Comparison of ENCODE assay signal across 8 mouse cellular contexts in genomic region chr1:120119389-120119788, GRCm38 (mm10). TPM values are rescaled to one million over a fixed set of nuclear protein-coding genes. Genes with fewer than 3 reads are reported as not detected.
DNase-seq lines count a peak whose midpoint lies in the region; ATAC-seq and TF ChIP-seq lines count a peak whose summit lies in the region.

No protein-coding gene starts in this region.

- no peak for TF ChIP-seq CTCF in heart, adult 2 months (IDR thresholded peaks at IDR 0.05)
- no peak for TF ChIP-seq CTCF in G1E (IDR thresholded peaks at IDR 0.05; ENCODE audit: low read depth, low read length)
- TF ChIP-seq CTCF in liver, embryonic 14.5 days (IDR thresholded peaks at IDR 0.05; ENCODE audit: low read depth): no peak

- DNase-seq in heart, adult 2 months: no peak
- DNase-seq in heart, postnatal 25 days (ENCODE audit: low spot score): no peak
- no peak for DNase-seq in G1E (ENCODE audit: low spot score)
- no peak for DNase-seq in liver, embryonic 14.5 days (ENCODE audit: low read depth in 3 of 3, low spot score in 3 of 3)
- no peak for DNase-seq in urinary bladder, postnatal 36 days (ENCODE audit: low spot score in 2 of 2)
- no peak for DNase-seq in left cerebral cortex, adult 18-20 months (ENCODE audit: low spot score in 2 of 2)

- H3K4me2 ChIP-seq in forebrain, embryonic 15.5 days (replicated peaks): peak overlapping the region; percentile 72
- H3K4me2 ChIP-seq in liver, embryonic 14.5 days (ENCODE audit: low read depth): peak overlapping the region; percentile 98

- peaks cover 4% of the 10 kb centered on the region for H3K36me3 ChIP-seq in heart, adult 2 months (ENCODE audit: control insufficient read depth, insufficient read depth, low read length)
- H3K36me3 ChIP-seq in G1E (replicated peaks): peaks cover 66% of the 10 kb centered on the region
- peaks cover 6% of the 10 kb centered on the region for H3K36me3 ChIP-seq in forebrain, embryonic 15.5 days
- H3K36me3 ChIP-seq in liver, embryonic 14.5 days (replicated peaks; ENCODE audit: control insufficient read depth, insufficient read depth, low read depth): peaks cover 20% of the 10 kb centered on the region

- peaks cover 14% of the 10 kb centered on the region for H3K9me3 ChIP-seq in G1E (replicated peaks)
- no peaks in the 10 kb centered on the region for H3K9me3 ChIP-seq in forebrain, embryonic 15.5 days
- no peaks in the 10 kb centered on the region for H3K9me3 ChIP-seq in liver, embryonic 14.5 days (ENCODE audit: control insufficient read depth, low read length)

- no peak for TF ChIP-seq POLR2A in heart, adult 2 months (IDR thresholded peaks at IDR 0.05; ENCODE audit: insufficient read depth, low read depth, low read length)

- no peaks in the 10 kb centered on the region for H3K27me3 ChIP-seq in heart, adult 2 months (ENCODE audit: control insufficient read depth, insufficient read depth, low read length)
- no peaks in the 10 kb centered on the region for H3K27me3 ChIP-seq in G1E (ENCODE audit: insufficient read depth, low read length)
- no peaks in the 10 kb centered on the region for H3K27me3 ChIP-seq in forebrain, embryonic 15.5 days
- no peaks in the 10 kb centered on the region for H3K27me3 ChIP-seq in liver, embryonic 14.5 days (ENCODE audit: control insufficient read depth, insufficient read depth, low read length)

- H3K4me3 ChIP-seq in heart, adult 2 months: peak overlapping the region; percentile 83
- H3K4me3 ChIP-seq in G1E (ENCODE audit: low read depth, low read length): peak overlapping the region; percentile 72; the same call in 1 of the 2 replicates
- peak overlapping the region; percentile 57 for H3K4me3 ChIP-seq in forebrain, embryonic 15.5 days
- H3K4me3 ChIP-seq in liver, embryonic 14.5 days (ENCODE audit: insufficient read depth in 1 of 2, low read depth in 2 of 2, low read length in 2 of 2): peak overlapping the region; percentile 75 to 81

- 70% methylated on average over 4 of the region's 4 CpGs for WGBS in heart, adult 2 months
- WGBS in forebrain, embryonic 15.5 days: 70% methylated on average over 4 of the region's 4 CpGs
- 77% methylated on average over 4 of the region's 4 CpGs for WGBS in liver, embryonic 14.5 days (ENCODE audit: insufficient replicate concordance)

- ATAC-seq in G1E (ENCODE audit: extremely low read depth, insufficient number of reproducible peaks, low FRiP score, poor library complexity, severe bottlenecking): no peak
- no peak for ATAC-seq in forebrain, embryonic 15.5 days (replicated peaks)
- ATAC-seq in liver, embryonic 14.5 days (ENCODE audit: insufficient read depth): no peak
- no peak for ATAC-seq in megakaryocyte-erythroid progenitor cell, adult 5-6 weeks (replicated peaks; ENCODE audit: low FRiP score, low TSS enrichment, poor library complexity, severe bottlenecking)

- no peak for TF ChIP-seq EP300 in heart, adult 2 months (IDR thresholded peaks at IDR 0.05; ENCODE audit: insufficient read depth, low read depth, low read length)
- TF ChIP-seq EP300 in liver, embryonic 14.5 days (IDR thresholded peaks at IDR 0.05; ENCODE audit: low read depth): no peak

- H3K79me2 ChIP-seq in heart, adult 2 months (replicated peaks; ENCODE audit: control insufficient read depth, insufficient read depth, low read length): no peaks in the 10 kb centered on the region

- peaks cover 15% of the 10 kb centered on the region for H3K4me1 ChIP-seq in heart, adult 2 months (ENCODE audit: control insufficient read depth, insufficient read depth, low read length)
- H3K4me1 ChIP-seq in G1E (ENCODE audit: insufficient read depth, low read depth, low read length): peaks cover 58% of the 10 kb centered on the region
- peaks cover 53% of the 10 kb centered on the region for H3K4me1 ChIP-seq in forebrain, embryonic 15.5 days
- peaks cover 4 to 17% of the 10 kb centered on the region in 2 experiments for H3K4me1 ChIP-seq in liver, embryonic 14.5 days (replicated peaks; ENCODE audit: control insufficient read depth in 2 of 2, insufficient read depth in 2 of 2, low read length in 1 of 2)

- peak overlapping the region; percentile 96 for H3K27ac ChIP-seq in heart, adult 2 months
- H3K27ac ChIP-seq in forebrain, embryonic 15.5 days (replicated peaks): 0 out of 2 replicates have a peak overlapping the region, but pooled peaks have one; percentile 88
- no peak overlapping the region for H3K27ac ChIP-seq in liver, embryonic 14.5 days

- no peak overlapping the region for H3K9ac ChIP-seq in heart, adult 2 months (ENCODE audit: low read depth, low read length)
- peak overlapping the region; percentile 63 for H3K9ac ChIP-seq in forebrain, embryonic 15.5 days (replicated peaks)
- H3K9ac ChIP-seq in liver, embryonic 14.5 days (replicated peaks): no peak overlapping the region; the same call in 1 of the 2 replicates

- intact Hi-C loops in heart, adult 2 months (cut with DNase I): no loop called here
- intact Hi-C loops in heart, postnatal 25 days (cut with DNase I): no loop called here

RNA-seq across cellular contexts. Expression of gene Dbi, which starts 1.5 kb away (rescaled TPM):
- 100 to 1,000 TPM; 251 to 264 TPM for total RNA-seq in heart, adult 2 months (2021)
- polyA plus RNA-seq in heart, adult 2 months (2012; rRNA removed): 327 and 335 TPM in 2 replicates
- 100 to 1,000 TPM; 246 to 290 TPM for total RNA-seq in heart, postnatal 25 days (2021)
- total RNA-seq in G1E (2014; fragmentation: Nextera tagmentation): 118 and 130 TPM in 2 replicates
- 625 and 652 TPM in 2 replicates for total RNA-seq in G1E (2017)
- polyA plus RNA-seq in G1E (2012): 13.3 and 14.5 TPM in 2 replicates
- 1,549 and 1,577 TPM in 2 replicates for polyA plus RNA-seq in forebrain, embryonic 15.5 days (2015; fragmentation: Nextera tagmentation; extraction: Ambion mirVana)
- polyA plus RNA-seq in liver, embryonic 14.5 days (2012; rRNA removed): 208 and 340 TPM in 2 replicates
- 633 and 662 TPM in 2 replicates for polyA plus RNA-seq in liver, embryonic 14.5 days (2014; fragmentation: Nextera tagmentation; extraction: Ambion mirVana)
- total RNA-seq in megakaryocyte-erythroid progenitor cell, adult 5-6 weeks (2014; fragmentation: Nextera tagmentation): 120 and 154 TPM in 2 replicates
- 135 and 188 TPM in 2 replicates for total RNA-seq in megakaryocyte-erythroid progenitor cell, adult 5-6 weeks (2017)
- 100 to 1,000 TPM; 254 to 257 TPM for total RNA-seq in left cerebral cortex, adult 18-20 months (2021)

RNA-seq across cellular contexts. Expression of gene 3110009E18Rik, which starts 1.6 kb away (rescaled TPM):
- total RNA-seq in heart, adult 2 months (2021): 1 to 10 TPM; 5.2 to 5.8 TPM
- polyA plus RNA-seq in heart, adult 2 months (2012; rRNA removed): 2.5 and 4.8 TPM in 2 replicates
- total RNA-seq in heart, postnatal 25 days (2021): 1 to 10 TPM; 4.1 to 4.7 TPM
- total RNA-seq in G1E (2014; fragmentation: Nextera tagmentation) (15.5 and 24.9 TPM in 2 replicates), G1E (2017) (15.0 and 16.1 TPM in 2 replicates)
- polyA plus RNA-seq in G1E (2012): 4.1 and 7.5 TPM in 2 replicates
- polyA plus RNA-seq in forebrain, embryonic 15.5 days (2015; fragmentation: Nextera tagmentation; extraction: Ambion mirVana): 25.5 and 26.0 TPM in 2 replicates
- 1.9 and 3.5 TPM in 2 replicates for polyA plus RNA-seq in liver, embryonic 14.5 days (2012; rRNA removed)
- polyA plus RNA-seq in liver, embryonic 14.5 days (2014; fragmentation: Nextera tagmentation; extraction: Ambion mirVana): 9.6 and 10.4 TPM in 2 replicates
- 9.2 and 20.1 TPM in 2 replicates for total RNA-seq in megakaryocyte-erythroid progenitor cell, adult 5-6 weeks (2014; fragmentation: Nextera tagmentation)
- 1.7 and 11.7 TPM in 2 replicates for total RNA-seq in megakaryocyte-erythroid progenitor cell, adult 5-6 weeks (2017)
- 1 to 10 TPM; 5.3 to 5.6 TPM for total RNA-seq in left cerebral cortex, adult 18-20 months (2021)

RNA-seq across cellular contexts. Expression of gene Tmem37, which starts 45.5 kb away (rescaled TPM):
- 1 to 10 TPM; 5.6 to 7.5 TPM for total RNA-seq in heart, adult 2 months (2021)
- polyA plus RNA-seq in heart, adult 2 months (2012; rRNA removed): 9.0 and 29.3 TPM in 2 replicates
- total RNA-seq in heart, postnatal 25 days (2021): 1 to 10 TPM; 5.1 to 6.9 TPM
- total RNA-seq in G1E (2014; fragmentation: Nextera tagmentation) (not detected in 2 replicates), G1E (2017) (0.22 and 0.23 TPM in 2 replicates)
- not detected in 2 replicates for polyA plus RNA-seq in G1E (2012)
- polyA plus RNA-seq in forebrain, embryonic 15.5 days (2015; fragmentation: Nextera tagmentation; extraction: Ambion mirVana): 4.5 and 5.8 TPM in 2 replicates
- 31.1 and 39.5 TPM in 2 replicates for polyA plus RNA-seq in liver, embryonic 14.5 days (2012; rRNA removed)
- polyA plus RNA-seq in liver, embryonic 14.5 days (2014; fragmentation: Nextera tagmentation; extraction: Ambion mirVana): 73.9 and 75.7 TPM in 2 replicates
- not detected in 2 replicates for total RNA-seq in megakaryocyte-erythroid progenitor cell, adult 5-6 weeks (2014; fragmentation: Nextera tagmentation)
- total RNA-seq in megakaryocyte-erythroid progenitor cell, adult 5-6 weeks (2017): not detected in 2 replicates
- total RNA-seq in left cerebral cortex, adult 18-20 months (2021): 1 to 10 TPM in 1 of 2 experiments, under 1 TPM in 1; 0.94 to 2.0 TPM
